Mouse (Mus musculus): Measurements from ENCODE around the gene AU040320. TPM values are rescaled to one million over a fixed set of nuclear protein-coding genes. Genes with fewer than 3 reads are reported as not detected.

AU040320 gene
- total and polyA plus RNA-seq, 2 experiments = 8.9 to 13.0 TPM

DNA sequence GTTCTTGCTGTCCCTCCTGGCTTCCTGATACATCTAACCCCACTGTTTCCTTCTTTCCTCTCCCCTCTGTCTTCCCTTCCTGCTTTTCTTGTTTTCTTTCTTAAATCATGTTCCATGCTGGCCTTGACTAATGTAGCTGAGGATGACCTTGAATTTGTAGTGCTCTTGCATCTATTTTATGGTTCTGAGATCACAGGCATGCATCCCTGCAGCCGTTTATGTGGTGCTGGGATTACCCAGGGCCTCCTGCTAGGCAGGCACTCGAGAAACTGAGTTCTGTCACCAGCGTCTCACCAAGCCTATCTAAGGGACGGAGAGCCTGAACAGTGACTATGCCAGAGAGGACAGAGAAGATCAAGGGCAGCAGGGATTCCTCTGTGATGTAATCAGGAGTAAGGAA lies 52.4 kb downstream of the AU040320 start:
- H3K27ac ChIP-seq (replicated peaks; ENCODE audit: insufficient read depth, low read depth, low read length) = no peak overlapping the region
- TF ChIP-seq CTCF (IDR thresholded peaks at IDR 0.05; ENCODE audit: low read depth, low read length) (no peak), POLR2A (IDR thresholded peaks at IDR 0.05; ENCODE audit: extremely low read depth, insufficient read depth, low read length) (no peak)
- H3K4me3 ChIP-seq (ENCODE audit: insufficient read depth, low read depth, low read length) = no peak overlapping the region
- H3K27me3 ChIP-seq (ENCODE audit: control insufficient read depth, insufficient read depth, low read length) = no peaks in the 10 kb centered on the region
- no peak overlapping the region for H3K9ac ChIP-seq (ENCODE audit: low read depth, low read length)
- 83% methylated on average over 4 of the region's 4 CpGs for WGBS
- H3K79me2 ChIP-seq (ENCODE audit: control insufficient read depth, insufficient read depth, low read length) = no peaks in the 10 kb centered on the region
- no peaks in the 10 kb centered on the region for H3K4me1 ChIP-seq (ENCODE audit: control insufficient read depth, insufficient read depth, low read length)
- H3K36me3 ChIP-seq (ENCODE audit: control insufficient read depth, insufficient read depth, low read length) = peaks cover 6% of the 10 kb centered on the region; the same call in 1 of the 2 replicates
- no peak for DNase-seq (ENCODE audit: extremely low read depth, low read depth, low spot score)

DNA sequence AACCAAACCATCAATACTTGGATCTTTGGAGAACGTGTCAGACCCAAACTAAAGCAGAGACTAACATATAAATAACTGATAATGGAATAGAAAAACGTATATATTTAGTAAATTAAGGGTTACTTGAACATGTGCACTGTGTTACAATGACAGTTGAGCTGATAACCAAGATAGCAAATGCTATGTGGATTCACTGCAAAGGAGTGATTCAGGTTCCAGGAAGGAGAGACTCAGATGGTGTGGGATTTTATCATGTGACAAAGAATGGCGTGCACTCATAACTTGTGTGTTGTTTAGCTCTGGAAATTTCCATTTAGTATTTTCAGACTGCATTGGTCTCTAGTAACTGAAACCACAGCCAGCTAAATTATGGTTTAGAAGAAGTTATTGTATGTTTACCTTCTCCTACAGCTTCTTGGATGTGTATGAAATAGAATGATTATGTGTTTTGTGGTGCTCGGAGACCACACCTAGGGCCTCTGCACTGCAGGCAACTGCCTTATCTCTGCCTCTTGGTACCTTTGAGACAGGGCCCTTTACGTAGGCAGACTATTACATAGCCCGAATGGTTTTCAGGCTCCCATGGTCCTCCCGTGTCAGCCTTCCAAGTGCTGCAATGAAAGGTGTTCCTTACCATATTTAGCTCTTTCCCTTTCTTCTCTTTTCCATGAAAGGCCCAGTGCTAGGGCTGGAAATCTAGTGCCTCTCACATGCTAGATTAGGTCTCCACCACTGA lies 53.5 kb downstream of the AU040320 start:
- 92% methylated on average over 7 of the region's 7 CpGs for WGBS
- H3K4me1 ChIP-seq (ENCODE audit: control insufficient read depth, insufficient read depth, low read length) = no peaks in the 10 kb centered on the region
- no peak for TF ChIP-seq POLR2A (IDR thresholded peaks at IDR 0.05; ENCODE audit: extremely low read depth, insufficient read depth, low read length)
- no peak for TF ChIP-seq CTCF (IDR thresholded peaks at IDR 0.05; ENCODE audit: low read depth, low read length)
- no peaks in the 10 kb centered on the region for H3K79me2 ChIP-seq (ENCODE audit: control insufficient read depth, insufficient read depth, low read length)
- no peak for DNase-seq (ENCODE audit: extremely low read depth, low read depth, low spot score)
- peaks cover 6% of the 10 kb centered on the region; the same call in 1 of the 2 replicates for H3K36me3 ChIP-seq (ENCODE audit: control insufficient read depth, insufficient read depth, low read length)
- no peak overlapping the region for H3K27ac ChIP-seq (replicated peaks; ENCODE audit: insufficient read depth, low read depth, low read length)
- no peaks in the 10 kb centered on the region for H3K27me3 ChIP-seq (ENCODE audit: control insufficient read depth, insufficient read depth, low read length)
- H3K9ac ChIP-seq (ENCODE audit: low read depth, low read length) = no peak overlapping the region
- no peak overlapping the region for H3K4me3 ChIP-seq (ENCODE audit: insufficient read depth, low read depth, low read length)

DNA sequence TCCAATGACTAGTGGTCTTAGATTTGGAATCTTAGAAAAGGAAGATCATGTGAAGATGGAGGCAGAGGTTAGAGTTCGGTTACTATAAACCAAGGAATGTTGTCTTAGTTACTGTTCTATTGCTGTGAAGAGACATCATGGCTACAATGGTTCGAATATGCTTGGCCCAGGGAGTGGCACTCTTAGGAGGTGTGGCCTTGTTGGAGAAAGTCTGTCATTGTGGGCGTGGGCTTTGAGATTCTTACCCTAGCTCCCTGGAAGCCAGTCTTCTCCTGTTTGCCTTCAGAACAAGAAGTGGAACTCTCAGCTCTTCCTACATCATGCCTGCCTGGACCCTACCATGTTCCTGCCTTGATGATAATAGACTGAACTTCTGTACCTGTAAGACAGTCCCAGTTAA lies 57.2 kb downstream of the AU040320 start:
- Histone ChIP-seq H3K36me3 (ENCODE audit: control insufficient read depth, insufficient read depth, low read length) (peaks cover 19% of the 10 kb centered on the region), H3K9ac (ENCODE audit: low read depth, low read length) (no peak overlapping the region), H3K27me3 (ENCODE audit: control insufficient read depth, insufficient read depth, low read length) (no peaks in the 10 kb centered on the region), H3K27ac (replicated peaks; ENCODE audit: insufficient read depth, low read depth, low read length) (no peak overlapping the region), H3K4me3 (ENCODE audit: insufficient read depth, low read depth, low read length) (no peak overlapping the region), H3K4me1 (ENCODE audit: control insufficient read depth, insufficient read depth, low read length) (no peaks in the 10 kb centered on the region), H3K79me2 (ENCODE audit: control insufficient read depth, insufficient read depth, low read length) (no peaks in the 10 kb centered on the region)
- no peak for DNase-seq (ENCODE audit: extremely low read depth, low read depth, low spot score)
- TF ChIP-seq CTCF (IDR thresholded peaks at IDR 0.05; ENCODE audit: low read depth, low read length) = no peak
- WGBS = 97% methylated on average over 3 of the region's 3 CpGs

DNA sequence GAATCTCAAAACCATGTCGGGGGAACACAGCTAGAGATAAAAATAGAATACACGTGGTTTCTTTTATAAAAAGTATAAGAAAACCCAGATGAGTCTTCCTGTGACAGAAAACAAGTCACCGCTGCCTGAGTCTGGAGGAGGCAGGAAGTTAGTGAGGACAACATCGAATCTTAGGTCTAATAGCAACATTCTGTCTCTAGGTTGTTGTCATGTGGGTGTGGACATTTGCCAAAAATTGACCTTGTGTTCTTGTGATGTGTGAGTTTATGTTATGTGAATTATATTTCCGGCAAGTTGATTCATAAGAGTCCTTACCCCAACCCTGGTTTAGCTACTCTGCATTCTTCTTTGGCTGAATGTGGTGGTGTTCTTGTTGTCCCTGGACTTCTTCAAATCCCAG lies 59.9 kb downstream of the AU040320 start:
- Histone ChIP-seq H3K27me3 (ENCODE audit: control insufficient read depth, insufficient read depth, low read length) (no peaks in the 10 kb centered on the region), H3K9ac (ENCODE audit: low read depth, low read length) (no peak overlapping the region), H3K4me1 (ENCODE audit: control insufficient read depth, insufficient read depth, low read length) (no peaks in the 10 kb centered on the region), H3K36me3 (ENCODE audit: control insufficient read depth, insufficient read depth, low read length) (peaks cover 30% of the 10 kb centered on the region), H3K27ac (replicated peaks; ENCODE audit: insufficient read depth, low read depth, low read length) (no peak overlapping the region), H3K79me2 (ENCODE audit: control insufficient read depth, insufficient read depth, low read length) (no peaks in the 10 kb centered on the region), H3K4me3 (ENCODE audit: insufficient read depth, low read depth, low read length) (no peak overlapping the region)
- WGBS = 81% methylated on average over 5 of the region's 5 CpGs
- TF ChIP-seq CTCF (IDR thresholded peaks at IDR 0.05; ENCODE audit: low read depth, low read length) (no peak), POLR2A (IDR thresholded peaks at IDR 0.05; ENCODE audit: extremely low read depth, insufficient read depth, low read length) (no peak)
- no peak for DNase-seq (ENCODE audit: extremely low read depth, low read depth, low spot score)

DNA sequence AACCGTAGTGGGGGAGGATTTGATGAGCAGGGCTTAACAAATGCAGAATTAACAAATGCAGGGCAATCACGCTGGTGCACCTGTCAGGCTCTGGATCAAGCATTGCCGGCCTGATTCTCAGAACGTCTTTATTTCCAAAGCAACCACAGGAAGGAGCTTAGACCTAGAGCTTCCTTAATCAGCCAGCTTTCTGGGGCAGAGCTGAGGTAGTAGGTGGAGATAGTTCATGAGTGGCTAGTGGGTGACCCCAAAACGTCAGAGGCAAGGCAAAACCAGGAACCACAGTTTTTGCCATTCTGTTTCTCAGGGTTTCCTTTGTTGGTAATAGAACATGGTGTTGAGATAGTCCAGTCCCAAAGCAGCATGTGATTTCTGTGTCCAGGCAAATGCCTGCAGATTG lies 61.5 kb downstream of the AU040320 start:
- 84% methylated on average over 5 of the region's 5 CpGs for WGBS
- TF ChIP-seq CTCF (IDR thresholded peaks at IDR 0.05; ENCODE audit: low read depth, low read length) = no peak
- no peak for TF ChIP-seq POLR2A (IDR thresholded peaks at IDR 0.05; ENCODE audit: extremely low read depth, insufficient read depth, low read length)
- DNase-seq (ENCODE audit: extremely low read depth, low read depth, low spot score) = no peak
- H3K4me3 ChIP-seq (ENCODE audit: insufficient read depth, low read depth, low read length) = no peak overlapping the region
- no peaks in the 10 kb centered on the region for H3K27me3 ChIP-seq (ENCODE audit: control insufficient read depth, insufficient read depth, low read length)
- no peaks in the 10 kb centered on the region for H3K79me2 ChIP-seq (ENCODE audit: control insufficient read depth, insufficient read depth, low read length)
- peaks cover 31% of the 10 kb centered on the region for H3K36me3 ChIP-seq (ENCODE audit: control insufficient read depth, insufficient read depth, low read length)
- no peak overlapping the region for H3K9ac ChIP-seq (ENCODE audit: low read depth, low read length)
- H3K27ac ChIP-seq (replicated peaks; ENCODE audit: insufficient read depth, low read depth, low read length) = no peak overlapping the region
- no peaks in the 10 kb centered on the region for H3K4me1 ChIP-seq (ENCODE audit: control insufficient read depth, insufficient read depth, low read length)

All from liver, adult 2 months (tissue).